ENCODE assay signal across 18 mouse cellular contexts in genomic region chr14:78132368-78133052, GRCm38 (mm10). TPM values are rescaled to one million over a fixed set of nuclear protein-coding genes. Genes with fewer than 3 reads are reported as not detected.
DNase-seq lines count a peak whose midpoint lies in the region; ATAC-seq and TF ChIP-seq lines count a peak whose summit lies in the region.
"Had no signal": no experiment of that assay in that cellular context is flagged by ENCODE, and none has a peak within 500 bp of the region (broad histone marks: within the 10 kb centered on the region; RNA-seq: fewer than 3 reads in every experiment).

No protein-coding gene starts in this region.

- no peak overlapping the region for H3K9ac ChIP-seq in hindbrain, embryonic 12.5 days
- H3K9ac ChIP-seq in midbrain, embryonic 15.5 days = no peak overlapping the region
- H3K9ac ChIP-seq: heart, embryonic 15.5 days; liver, postnatal 0 days had no signal

- WGBS in hindbrain, embryonic 12.5 days = 27% methylated on average over 5 of the region's 5 CpGs
- 22% methylated on average over 5 of the region's 5 CpGs for WGBS in midbrain, embryonic 15.5 days

- H3K4me2 ChIP-seq in hindbrain, embryonic 12.5 days (replicated peaks) = no peak overlapping the region
- H3K4me2 ChIP-seq in midbrain, embryonic 15.5 days = no peak overlapping the region
- H3K4me2 ChIP-seq: heart, embryonic 15.5 days had no signal

- DNase-seq in left cerebral cortex, adult 11 months (ENCODE audit: low spot score) = peak; percentile 14
- no peak for DNase-seq in left cerebral cortex, adult 2 months (ENCODE audit: extremely low spot score in 1 of 2, low spot score in 2 of 2)
- DNase-seq in brain, embryonic 18.5 days (ENCODE audit: low read depth, low spot score) = peak; percentile 49
- DNase-seq in embryo, embryonic 10.5 days (ENCODE audit: low spot score) = no peak
- no peak for DNase-seq in lung, postnatal 14 days
- DNase-seq in adipocyte (ENCODE audit: low spot score) = no peak
- DNase-seq: adrenal gland, postnatal 14 days; cerebellum, postnatal 36 days; liver, postnatal 0 days had no signal

- no peak overlapping the region for H3K27ac ChIP-seq in left cerebral cortex, adult 2 months
- no peak overlapping the region for H3K27ac ChIP-seq in hindbrain, embryonic 12.5 days
- no peak overlapping the region for H3K27ac ChIP-seq in midbrain, embryonic 15.5 days
- H3K27ac ChIP-seq: heart, embryonic 15.5 days had no signal

- peaks cover 9% of the 10 kb centered on the region for H3K4me1 ChIP-seq in hindbrain, embryonic 12.5 days
- peaks cover 2% of the 10 kb centered on the region; the same call in 1 of the 2 replicates for H3K4me1 ChIP-seq in midbrain, embryonic 15.5 days
- H3K4me1 ChIP-seq: heart, embryonic 15.5 days had no signal

- no peak overlapping the region for H3K4me3 ChIP-seq in left cerebral cortex, adult 2 months
- H3K4me3 ChIP-seq in hindbrain, embryonic 12.5 days = no peak overlapping the region
- H3K4me3 ChIP-seq in midbrain, embryonic 15.5 days = no peak overlapping the region
- H3K4me3 ChIP-seq: heart, embryonic 15.5 days; myocyte had no signal

- ATAC-seq in hindbrain, embryonic 12.5 days (ENCODE audit: low FRiP score) = peak; percentile 76
- ATAC-seq in midbrain, embryonic 15.5 days (replicated peaks) = peak; percentile 56
- ATAC-seq: inflammation-experienced regulatory T-cells, adult 6 months; liver, postnatal 0 days had no signal

- no peak for TF ChIP-seq CTCF in left cerebral cortex, adult 2 months (IDR thresholded peaks at IDR 0.05)

- intact Hi-C loops in left cerebral cortex, adult 2 months (cut with DNase I) = no loop called here

- H3K27me3 ChIP-seq in hindbrain, embryonic 12.5 days = no peaks in the 10 kb centered on the region
- no peaks in the 10 kb centered on the region for H3K27me3 ChIP-seq in midbrain, embryonic 15.5 days (replicated peaks)
- H3K27me3 ChIP-seq: heart, embryonic 15.5 days had no signal

- H3K36me3 ChIP-seq in hindbrain, embryonic 12.5 days = no peaks in the 10 kb centered on the region
- H3K36me3 ChIP-seq in midbrain, embryonic 15.5 days (replicated peaks) = no peaks in the 10 kb centered on the region
- H3K36me3 ChIP-seq: heart, embryonic 15.5 days had no signal

- no peaks in the 10 kb centered on the region for H3K9me3 ChIP-seq in hindbrain, embryonic 12.5 days (replicated peaks)
- no peaks in the 10 kb centered on the region for H3K9me3 ChIP-seq in midbrain, embryonic 15.5 days

RNA-seq across cellular contexts. Expression of gene Fam216b, which starts 43.7 kb away (rescaled TPM):
- total RNA-seq in left cerebral cortex, adult 2 months (2021) = not detected
- polyA plus RNA-seq in hindbrain, embryonic 12.5 days (2016; fragmentation: Nextera tagmentation; extraction: Ambion mirVana) = 0.16 TPM in 1 of 2 replicates, not detected in the other
- polyA plus RNA-seq in midbrain, embryonic 15.5 days (2015; fragmentation: Nextera tagmentation; extraction: Ambion mirVana) = 1.3 and 1.5 TPM in 2 replicates
- total RNA-seq: adrenal gland, postnatal 14 days; ES-E14 had no signal
- polyA plus RNA-seq: C2C12; inflammation-experienced regulatory T-cells, adult 6 months; kidney, embryonic 16.5 days; limb, embryonic 14.5 days; liver, postnatal 0 days; myocyte had no signal

Comparison
In these comparisons a context has a peak if more than half of its experiments do, and no peak if none do; other contexts are left out.
1. DNase-seq: peak in left cerebral cortex, adult 11 months (single experiment) and brain, embryonic 18.5 days (single experiment); none in left cerebral cortex, adult 2 months (0 of 2), embryo, embryonic 10.5 days (single experiment), lung, postnatal 14 days (single experiment) and adipocyte (single experiment).